Mouse (Mus musculus) heart, adult 2 months (tissue): Measurements from ENCODE around the gene Foxp1.

Experiments
- CTCF ChIP-seq: fragments of 200-600 bp; IDR thresholded peaks from 2 replicates; pipeline ENCODE4 v1.8.1; 2022; ENCODE audit warnings: antibody characterized with exemption, mild to moderate bottlenecking, moderate library complexity
- POLR2A ChIP-seq: fragments of 200-500 bp; IDR thresholded peaks from 2 replicates; pipeline ENCODE4 v1.6.1; 2011; ENCODE audit warnings: mild to moderate bottlenecking, low read depth, low read length, control low read depth; ENCODE audit not compliant: insufficient read depth

DNA sequence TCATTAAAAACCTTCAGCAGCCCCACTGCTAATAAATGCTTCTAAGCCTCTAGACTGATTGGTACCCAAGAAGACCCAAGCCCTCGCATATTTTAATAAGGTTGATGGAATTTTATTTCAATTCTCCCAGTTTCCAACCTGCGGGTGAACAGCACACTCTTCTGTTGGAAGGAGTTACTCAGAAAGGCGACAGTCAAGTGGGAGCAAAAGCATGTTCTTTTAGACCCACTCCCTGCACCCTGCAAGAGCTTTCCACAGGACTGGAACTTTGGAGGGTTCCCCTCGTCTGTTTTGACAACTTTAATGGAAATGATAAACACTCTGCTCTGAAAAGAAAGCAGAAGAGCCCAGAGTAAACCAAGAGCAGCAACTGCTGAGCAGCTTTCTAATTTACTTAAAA lies 257.3 kb downstream of the Foxp1 start:
- TF ChIP-seq CTCF: 0 out of 2 replicates have a peak, but pooled peaks have one; percentile 18
- no peak for TF ChIP-seq POLR2A
